Mouse (Mus musculus): ENCODE measurements at regions not wholly inside any gene's neighbourhood (a gene's known extent, or its start where the extent isn't known, plus 50 kb on each side); places are given as distances from the start of the nearest gene placed in this dataset.

GRCm38 (mm10) chr3:20590143-20590542 is 223.2 kb upstream of the Agtr1b start:
- H3K4me1 ChIP-seq, result no peaks in the 10 kb centered on the region
- H3K9me3 ChIP-seq, result no peaks in the 10 kb centered on the region
- H3K4me3 ChIP-seq, result no peak overlapping the region
- no peak overlapping the region for H3K27ac ChIP-seq
- H3K27me3 ChIP-seq (replicated peaks), result no peaks in the 10 kb centered on the region
- H3K36me3 ChIP-seq (replicated peaks), result no peaks in the 10 kb centered on the region
- ATAC-seq (replicated peaks), result 0 out of 2 replicates have a peak, but pooled peaks have one; percentile 71
- WGBS, result 45% methylated on average over 2 of the region's 2 CpGs
- no peak overlapping the region for H3K9ac ChIP-seq
- H3K4me2 ChIP-seq, result no peak overlapping the region

DNA sequence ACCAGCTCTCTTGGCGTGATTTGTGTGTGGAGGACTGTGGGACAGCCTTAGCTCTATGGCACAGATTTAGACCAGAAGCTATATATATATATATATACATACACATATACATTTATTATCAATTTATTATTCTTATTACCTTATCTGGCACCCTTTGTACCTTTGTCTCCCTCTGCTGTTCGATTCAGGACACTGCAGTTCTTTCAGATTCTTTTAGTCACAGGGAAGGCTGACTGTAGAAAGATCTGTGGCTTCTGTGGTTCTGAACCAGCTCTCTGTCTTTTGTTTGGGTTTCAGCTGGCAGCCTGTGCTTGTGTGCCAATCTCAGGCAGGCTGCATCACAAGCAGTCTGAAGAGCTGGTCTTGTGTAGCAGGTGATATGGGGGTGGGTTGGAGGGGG is 184.6 kb upstream of the Agtr1b start:
- H3K27ac ChIP-seq, result no peak overlapping the region
- no peak overlapping the region for H3K4me2 ChIP-seq
- H3K9me3 ChIP-seq, result no peaks in the 10 kb centered on the region
- 45% methylated on average over 2 of the region's 2 CpGs for WGBS
- no peaks in the 10 kb centered on the region for H3K27me3 ChIP-seq (replicated peaks)
- no peaks in the 10 kb centered on the region for H3K4me1 ChIP-seq
- no peak overlapping the region for H3K4me3 ChIP-seq
- no peak overlapping the region for H3K9ac ChIP-seq
- H3K36me3 ChIP-seq (replicated peaks), result no peaks in the 10 kb centered on the region
- ATAC-seq (replicated peaks), result no peak

DNA sequence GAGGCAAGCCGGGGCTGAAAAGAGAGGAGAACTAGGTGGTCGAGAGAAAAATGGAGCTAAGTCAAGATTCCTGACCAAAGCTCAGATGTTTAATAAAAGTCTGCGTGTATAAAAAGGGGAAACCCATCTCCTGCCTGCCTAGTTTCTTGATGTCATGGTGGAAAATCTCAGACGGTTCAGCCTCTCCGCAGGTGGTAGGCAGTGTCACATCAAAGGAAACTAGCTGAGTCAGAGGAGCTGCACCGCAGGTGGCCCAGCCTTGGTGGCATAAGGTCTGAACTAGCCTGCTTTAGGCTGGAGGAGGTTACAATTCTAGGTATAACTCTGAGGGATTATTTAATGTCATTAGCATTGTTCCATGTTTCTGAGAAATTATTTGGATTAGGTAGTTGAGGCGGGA is 177.0 kb upstream of the Agtr1b start:
- no peaks in the 10 kb centered on the region for H3K4me1 ChIP-seq
- H3K27me3 ChIP-seq (replicated peaks), result no peaks in the 10 kb centered on the region
- no peak overlapping the region for H3K4me3 ChIP-seq
- ATAC-seq (replicated peaks), result no peak
- 71% methylated on average over 7 of the region's 7 CpGs for WGBS
- H3K9me3 ChIP-seq, result no peaks in the 10 kb centered on the region
- H3K4me2 ChIP-seq, result no peak overlapping the region
- no peak overlapping the region for H3K27ac ChIP-seq
- no peaks in the 10 kb centered on the region for H3K36me3 ChIP-seq (replicated peaks)
- H3K9ac ChIP-seq, result no peak overlapping the region

GRCm38 (mm10) chr3:20538492-20539004 is 171.6 kb upstream of the Agtr1b start:
- H3K4me1 ChIP-seq, result no peaks in the 10 kb centered on the region
- no peak overlapping the region for H3K27ac ChIP-seq
- H3K36me3 ChIP-seq (replicated peaks), result no peaks in the 10 kb centered on the region
- H3K27me3 ChIP-seq (replicated peaks), result no peaks in the 10 kb centered on the region
- no peak overlapping the region for H3K9ac ChIP-seq
- no peak for ATAC-seq (replicated peaks)
- H3K9me3 ChIP-seq, result no peaks in the 10 kb centered on the region
- no peak overlapping the region for H3K4me2 ChIP-seq
- H3K4me3 ChIP-seq, result no peak overlapping the region
- WGBS, result 89% methylated on average over 4 of the region's 4 CpGs

DNA sequence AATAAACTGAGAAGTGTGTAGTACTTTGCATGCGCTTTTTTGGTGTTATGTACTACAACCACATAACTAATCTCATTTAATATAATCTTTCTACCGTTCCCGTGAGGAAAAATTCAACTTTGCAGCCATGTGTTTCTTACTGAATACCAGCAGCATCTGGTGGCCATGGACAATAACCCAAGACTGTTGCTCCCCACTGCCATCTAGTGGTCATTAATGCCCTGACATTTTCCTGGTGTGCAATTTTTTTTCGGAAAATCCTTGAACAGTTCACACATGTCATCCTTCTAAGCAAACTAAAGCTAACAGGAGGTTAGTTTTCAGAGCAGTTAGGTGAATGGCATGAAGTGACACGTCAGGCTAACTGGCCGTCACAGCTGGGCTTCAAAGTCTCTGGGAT is 153.8 kb upstream of the Agtr1b start:
- no peaks in the 10 kb centered on the region for H3K9me3 ChIP-seq
- no peak overlapping the region for H3K27ac ChIP-seq
- H3K36me3 ChIP-seq (replicated peaks), result no peaks in the 10 kb centered on the region
- H3K27me3 ChIP-seq (replicated peaks), result no peaks in the 10 kb centered on the region
- WGBS, result 61% methylated on average over 6 of the region's 6 CpGs
- no peaks in the 10 kb centered on the region for H3K4me1 ChIP-seq
- ATAC-seq (replicated peaks), result no peak
- no peak overlapping the region for H3K4me3 ChIP-seq
- no peak overlapping the region for H3K9ac ChIP-seq
- no peak overlapping the region for H3K4me2 ChIP-seq

DNA sequence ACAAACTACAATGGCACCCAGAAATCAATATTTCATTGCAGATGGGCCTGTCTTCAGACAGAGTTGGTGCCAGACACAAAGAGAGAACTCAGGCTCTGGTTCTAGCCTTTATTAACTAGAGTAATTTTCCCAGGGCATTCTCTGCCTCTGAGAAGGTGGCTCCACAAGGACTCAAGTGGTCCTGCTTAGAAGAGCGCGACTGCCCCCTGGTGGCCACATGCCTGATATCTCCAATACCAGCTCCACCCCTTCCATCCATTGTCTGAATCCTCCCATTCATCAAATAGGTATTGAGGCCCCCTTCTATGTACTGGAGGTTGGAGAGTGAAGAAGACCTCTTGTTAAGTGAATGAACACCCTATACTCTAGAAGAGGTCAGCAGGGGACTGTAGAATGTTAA is 142.2 kb upstream of the Agtr1b start:
- ATAC-seq (replicated peaks), result peak; percentile 75; the same call in 1 of the 2 replicates
- Histone ChIP-seq H3K4me3 (no peak overlapping the region), H3K27me3 (replicated peaks) (no peaks in the 10 kb centered on the region), H3K9ac (no peak overlapping the region), H3K9me3 (no peaks in the 10 kb centered on the region), H3K36me3 (replicated peaks) (no peaks in the 10 kb centered on the region), H3K4me1 (no peaks in the 10 kb centered on the region), H3K4me2 (no peak overlapping the region), H3K27ac (no peak overlapping the region)
- WGBS, result 0% methylated on average over 2 of the region's 2 CpGs

DNA sequence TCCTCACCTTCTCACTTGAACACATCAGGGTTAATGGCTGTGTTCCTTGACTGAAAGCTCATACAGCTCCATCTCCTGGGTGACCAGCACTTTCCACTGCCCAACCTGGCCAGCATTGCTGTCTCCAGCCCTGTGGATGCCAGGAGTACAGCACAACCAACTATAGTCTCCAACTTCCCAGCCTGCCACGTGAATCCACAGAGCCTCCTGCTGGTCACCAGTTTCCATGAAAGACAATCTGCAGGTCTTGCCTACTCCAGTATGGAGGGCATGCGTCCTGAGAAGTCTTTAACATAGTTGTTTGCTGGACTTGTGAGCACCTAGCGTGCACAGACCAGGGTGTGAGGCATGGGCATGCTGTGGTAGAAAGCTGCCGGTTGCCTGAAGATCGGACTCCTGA is 138.6 kb upstream of the Agtr1b start:
- no peaks in the 10 kb centered on the region for H3K4me1 ChIP-seq
- ATAC-seq (replicated peaks), result no peak
- no peaks in the 10 kb centered on the region for H3K27me3 ChIP-seq (replicated peaks)
- H3K4me3 ChIP-seq, result no peak overlapping the region
- no peak overlapping the region for H3K9ac ChIP-seq
- no peak overlapping the region for H3K27ac ChIP-seq
- H3K9me3 ChIP-seq, result no peaks in the 10 kb centered on the region
- 92% methylated on average over 5 of the region's 5 CpGs for WGBS
- H3K36me3 ChIP-seq (replicated peaks), result no peaks in the 10 kb centered on the region
- no peak overlapping the region for H3K4me2 ChIP-seq

Data from midbrain, embryonic 15.5 days (tissue).